Mouse (Mus musculus): ENCODE results near the gene Mybl2. TPM values are rescaled to one million over a fixed set of nuclear protein-coding genes. Genes with fewer than 3 reads are reported as not detected.
"Not testable (repeated sequence)": the region's sequence is repeated elsewhere in the genome, so short reads cannot be mapped to it uniquely, and the experiment has no call there.

Mybl2 gene
- polyA plus RNA-seq (2012; rRNA removed) = 2.5 and 3.2 TPM in 2 replicates

GRCm38 (mm10) chr2:163054335-163054840 is at the start of gene Mybl2:
TSS of gene Mybl2 (plus strand) at chr2:163054687.
- peak; percentile 68 for DNase-seq (ENCODE audit: low spot score)

DNA sequence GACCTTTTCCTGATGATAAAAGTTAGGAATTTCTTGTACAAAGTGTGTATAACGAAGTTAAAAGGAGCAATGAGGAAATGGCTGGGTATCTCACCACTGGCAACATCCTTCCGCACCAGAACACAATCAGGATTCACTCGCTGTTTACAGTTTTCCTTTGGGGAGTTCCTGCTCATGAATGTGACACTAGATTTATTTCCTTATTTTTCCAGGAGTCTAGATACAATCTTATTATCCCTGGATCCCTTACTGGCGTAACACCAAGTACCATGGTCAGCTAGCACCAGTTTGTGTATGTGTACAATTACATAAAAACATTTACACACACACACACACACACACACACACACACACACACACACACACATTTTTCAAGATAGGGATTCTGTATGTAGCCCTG is 47.2 kb upstream of the Mybl2 start:
- no peak for DNase-seq (ENCODE audit: low spot score)

DNA sequence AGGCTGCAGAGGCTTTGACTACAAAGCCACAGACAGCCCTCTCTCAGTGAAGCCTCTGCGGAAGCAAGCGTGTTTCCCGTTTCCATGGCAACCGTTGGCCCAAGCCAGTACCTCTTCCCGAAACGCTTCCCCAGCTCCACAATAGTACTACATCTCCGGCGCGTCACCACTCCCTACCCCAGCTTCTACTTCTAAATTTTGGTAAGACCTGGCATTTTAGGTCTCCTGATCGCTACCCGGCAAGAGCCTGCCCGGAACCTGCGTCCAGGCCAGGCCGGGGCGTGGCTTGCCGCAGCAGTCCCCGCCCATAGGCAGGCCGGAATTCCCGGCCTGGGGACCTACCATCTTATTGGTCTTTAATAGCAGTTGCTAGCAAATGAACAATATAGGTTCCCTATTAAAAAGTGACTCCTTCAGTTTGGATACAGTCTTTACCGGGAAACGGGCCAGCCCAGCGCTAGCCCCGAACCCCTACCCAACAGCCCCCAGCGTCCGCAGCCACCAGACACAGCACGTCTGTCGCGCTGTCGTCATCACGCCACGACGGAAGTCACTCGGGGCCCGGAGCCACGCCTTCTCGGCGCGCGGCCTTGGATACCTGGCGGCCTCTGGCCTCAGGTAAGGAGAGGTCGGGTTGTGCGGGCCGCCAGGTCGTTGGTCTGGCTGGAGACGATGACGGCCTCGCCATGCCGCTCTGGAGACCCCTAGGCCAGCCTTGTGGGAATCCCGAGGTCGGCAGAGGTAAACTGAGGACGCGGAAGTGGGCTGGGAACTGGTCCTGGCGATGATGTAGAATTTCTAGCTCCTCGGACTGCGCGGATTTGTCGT is 37.4 kb upstream of the Mybl2 start, which contains the start of gene Ift52:
TSS of gene Ift52 (plus strand) at position 439 of the 828 bp plus-strand sequence.
- DNase-seq (ENCODE audit: low spot score) = peak; percentile 88

GRCm38 (mm10) chr2:163031289-163031688 is 23.2 kb upstream of the Mybl2 start:
- no peak for DNase-seq (ENCODE audit: low spot score)

DNA sequence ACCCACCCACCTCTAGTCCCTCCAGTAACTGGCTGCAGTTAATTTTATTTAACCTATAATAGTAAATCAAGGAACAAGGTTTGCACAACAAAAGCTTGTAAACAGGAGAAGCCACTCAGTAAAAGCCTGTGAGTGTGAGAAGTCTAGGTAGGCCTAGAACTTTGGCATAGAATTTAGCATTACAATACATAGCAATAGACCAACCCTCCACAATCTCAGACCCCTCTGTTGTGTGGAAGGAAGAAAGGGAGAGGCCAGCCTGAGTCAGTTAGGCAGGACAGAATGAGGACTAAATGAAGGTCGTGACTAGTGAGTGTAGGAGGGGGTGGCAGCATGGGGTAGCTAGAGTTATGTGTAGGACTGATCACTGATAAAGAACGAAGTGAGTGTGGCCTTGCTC is 22.7 kb upstream of the Mybl2 start:
- DNase-seq (ENCODE audit: low spot score) = no peak

DNA sequence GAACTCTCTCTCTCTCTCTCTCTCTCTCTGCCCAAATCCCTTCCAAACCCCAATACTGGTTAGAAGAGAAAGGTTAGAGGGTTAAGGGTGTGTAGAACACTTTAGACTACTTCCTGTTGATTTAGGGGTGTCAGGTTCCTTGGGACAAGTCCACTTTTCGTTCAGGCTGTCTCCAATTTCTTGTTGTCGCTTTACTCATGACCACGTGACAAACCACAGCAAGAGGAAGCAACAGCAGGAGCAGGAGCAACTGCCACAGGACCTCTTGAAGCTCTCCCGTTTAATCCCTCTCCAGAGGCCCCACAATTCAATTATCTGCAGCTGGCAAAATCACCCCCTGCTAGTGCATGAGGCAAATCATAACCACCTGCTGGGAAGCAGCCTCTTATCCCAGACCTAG is 21.9 kb upstream of the Mybl2 start:
- DNase-seq (ENCODE audit: low spot score) = no peak

DNA sequence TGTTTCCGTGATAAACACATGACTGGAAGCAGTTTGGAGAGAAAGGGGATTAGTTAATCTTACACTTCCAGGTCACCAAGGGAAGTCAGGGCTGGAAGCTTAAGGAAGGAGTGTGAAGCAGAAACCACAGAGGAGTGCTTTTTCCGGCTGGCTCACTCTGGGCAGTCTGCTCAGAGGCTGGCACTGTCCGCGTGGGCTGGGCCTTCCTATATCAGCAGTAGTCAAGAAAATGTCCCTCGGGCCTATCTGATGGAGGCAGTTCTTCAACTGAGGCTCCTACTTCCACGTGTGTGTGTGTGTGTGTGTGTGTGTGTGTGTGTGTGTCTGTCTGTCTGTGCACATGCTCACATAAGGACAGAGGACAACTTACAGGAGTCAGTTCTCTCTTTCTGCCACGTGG is 14.5 kb upstream of the Mybl2 start:
- DNase-seq (ENCODE audit: low spot score) = no peak

GRCm38 (mm10) chr2:163048125-163048524 is 6.4 kb upstream of the Mybl2 start:
- peak; percentile 44 for DNase-seq (ENCODE audit: low spot score)

- DNase-seq (ENCODE audit: low spot score) = no peak
Measured at GRCm38 (mm10) chr2:163049116-163049515, 5.4 kb upstream of the Mybl2 start.

DNA sequence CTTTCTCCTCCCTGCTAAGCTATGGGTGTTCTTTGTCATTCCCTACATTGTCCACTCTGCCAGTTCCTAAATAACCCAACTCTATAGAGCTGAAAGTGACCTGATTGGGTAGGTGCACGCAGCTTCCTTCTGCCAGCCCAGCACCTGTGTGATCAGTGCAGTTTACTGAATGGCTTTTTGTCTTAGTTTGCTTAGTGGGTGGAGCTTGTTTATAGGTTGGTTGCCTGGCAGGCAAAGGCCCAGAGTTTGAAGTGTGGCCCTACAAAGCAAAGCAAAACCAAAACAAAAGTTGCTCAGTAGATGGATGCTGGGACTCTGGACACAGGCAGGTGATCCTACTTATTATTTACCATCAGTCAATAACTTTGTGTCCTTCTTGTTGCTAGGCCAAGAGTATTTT is 2.8 kb upstream of the Mybl2 start:
- no peak for DNase-seq (ENCODE audit: low spot score)

- no peak for DNase-seq (ENCODE audit: low spot score)
Measured at GRCm38 (mm10) chr2:163052101-163052500, 2.4 kb upstream of the Mybl2 start.

DNA sequence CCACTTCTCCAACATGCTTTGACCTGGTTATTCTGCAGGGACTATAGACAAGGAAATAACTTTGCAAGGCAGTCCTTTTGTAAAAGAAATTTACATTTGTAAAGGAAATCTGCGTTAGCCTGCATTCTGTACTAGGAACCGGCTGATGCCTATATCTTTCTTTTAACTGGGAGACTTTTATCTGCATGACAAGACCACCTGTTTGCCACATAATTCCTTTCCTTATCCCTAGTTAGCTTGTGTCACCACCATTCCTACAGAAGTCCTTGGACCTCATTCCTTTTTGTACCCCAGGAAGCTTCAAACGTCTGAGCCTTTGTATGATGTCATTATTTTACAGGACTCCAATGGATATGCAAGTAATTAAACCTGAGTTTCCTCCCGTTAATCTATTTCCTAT is 1.7 kb upstream of the Mybl2 start:
- DNase-seq (ENCODE audit: low spot score) = no peak

GRCm38 (mm10) chr2:163054891-163055494 is 506 bp downstream of the Mybl2 start:
- DNase-seq (ENCODE audit: low spot score) = no peak

DNA sequence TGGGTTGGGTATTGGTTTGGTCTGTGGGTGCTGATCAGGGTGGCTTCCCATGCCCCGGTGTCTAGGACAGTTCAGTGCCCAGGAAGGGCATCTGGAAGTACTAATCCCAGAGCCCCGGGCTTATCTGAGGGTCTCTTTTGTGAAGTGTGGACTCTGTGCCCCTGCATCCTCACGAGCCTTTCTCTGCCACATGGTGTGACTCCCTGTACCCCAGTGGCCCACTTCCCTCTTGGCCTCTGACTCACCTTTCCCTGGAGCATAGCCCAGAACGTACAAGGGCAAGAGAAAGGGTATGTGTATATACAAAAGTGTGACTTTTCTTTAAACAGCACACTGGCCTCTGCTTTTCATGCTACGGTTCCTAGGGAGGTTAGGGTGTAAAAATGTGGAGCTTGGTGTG is 1.2 kb downstream of the Mybl2 start:
- no peak for DNase-seq (ENCODE audit: low spot score)

GRCm38 (mm10) chr2:163056584-163056983 is 2.1 kb downstream of the Mybl2 start:
- DNase-seq (ENCODE audit: low spot score) = no peak

DNA sequence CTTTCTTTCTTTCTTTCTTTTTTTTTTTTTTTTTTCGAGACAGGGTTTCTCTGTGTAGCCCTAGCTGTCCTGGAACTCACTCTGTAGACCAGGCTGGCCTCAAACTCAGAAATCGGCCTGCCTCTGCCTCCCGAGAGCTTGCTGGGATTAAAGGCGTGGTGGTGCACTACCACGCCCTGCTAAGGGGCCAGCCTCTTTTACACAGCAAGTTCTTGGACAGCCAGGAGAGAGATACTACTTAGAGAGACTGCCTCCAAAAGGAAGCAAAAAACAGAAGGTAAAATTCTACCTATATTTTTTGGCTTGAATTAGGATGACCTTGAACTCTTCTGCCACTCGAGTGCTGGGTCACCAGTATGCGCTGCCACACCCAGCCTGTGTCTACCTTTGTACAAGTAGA is 4.5 kb downstream of the Mybl2 start:
- DNase-seq (ENCODE audit: low spot score) = not testable (repeated sequence)

GRCm38 (mm10) chr2:163060630-163061029 is 6.1 kb downstream of the Mybl2 start:
- no peak for DNase-seq (ENCODE audit: low spot score)

DNA sequence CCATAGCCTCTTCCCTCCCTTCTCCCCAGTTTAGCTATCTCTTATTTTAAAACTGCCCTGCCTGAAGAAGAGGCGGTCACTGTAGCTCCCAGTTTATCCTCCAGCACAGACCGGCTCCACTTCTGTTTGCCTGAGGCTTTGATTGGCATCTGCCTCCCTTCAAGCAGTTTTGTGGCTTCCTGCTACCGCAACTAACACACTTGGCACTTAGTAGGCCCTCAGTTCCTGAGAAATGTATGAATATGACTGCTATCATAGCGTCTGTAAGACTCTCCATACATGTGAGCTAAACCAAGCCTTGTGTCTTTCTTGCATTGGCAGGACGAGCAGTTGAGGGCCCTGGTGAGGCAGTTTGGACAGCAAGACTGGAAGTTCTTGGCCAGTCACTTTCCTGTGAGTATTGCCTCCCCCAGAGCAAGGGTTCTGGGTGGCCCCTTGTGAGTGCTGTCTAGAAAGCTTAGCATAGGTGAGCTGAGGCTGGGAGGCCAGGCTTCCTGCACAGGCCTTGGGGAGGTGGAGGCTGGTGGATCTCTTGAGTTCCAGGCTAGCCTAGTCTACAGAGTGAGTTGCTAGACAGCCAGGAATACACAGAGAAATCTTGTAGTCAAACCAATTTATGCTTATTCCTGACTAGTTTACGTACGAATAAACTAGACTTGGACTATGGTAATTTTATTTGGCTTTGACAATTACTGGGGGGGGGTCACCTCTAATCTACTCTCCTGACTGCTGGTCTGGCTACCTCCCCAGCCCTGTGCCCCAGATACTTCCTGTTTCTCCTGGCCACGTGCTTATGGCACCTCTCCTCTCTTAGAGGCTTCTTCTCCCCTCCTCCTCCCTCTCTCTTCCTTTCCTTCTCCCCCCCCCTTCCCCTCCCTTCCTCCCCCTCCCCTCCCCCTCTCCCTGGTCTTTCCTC is 7.0 kb downstream of the Mybl2 start:
- DNase-seq (ENCODE audit: low spot score) = no peak

DNA sequence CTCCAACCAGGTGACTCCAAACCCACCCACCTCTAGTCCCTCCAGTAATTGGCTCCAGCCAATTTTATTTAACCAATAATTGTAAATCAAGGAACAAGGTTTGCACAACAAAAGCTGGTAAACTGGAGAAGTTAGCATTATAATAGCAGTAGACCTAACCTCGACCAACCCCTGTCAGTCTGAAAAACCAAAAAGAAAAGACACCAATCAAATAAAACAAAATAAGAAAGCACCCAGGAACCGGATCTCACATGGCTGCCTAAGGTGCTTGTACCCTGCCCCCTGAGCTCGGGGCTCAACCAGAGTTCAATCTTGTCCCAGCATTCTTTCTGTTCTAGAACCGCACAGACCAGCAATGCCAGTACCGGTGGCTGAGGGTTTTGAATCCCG is 7.6 kb downstream of the Mybl2 start:
- DNase-seq (ENCODE audit: low spot score) = no peak

- DNase-seq (ENCODE audit: low spot score) = no peak
Measured at GRCm38 (mm10) chr2:163066326-163066725, 11.8 kb downstream of the Mybl2 start.

DNA sequence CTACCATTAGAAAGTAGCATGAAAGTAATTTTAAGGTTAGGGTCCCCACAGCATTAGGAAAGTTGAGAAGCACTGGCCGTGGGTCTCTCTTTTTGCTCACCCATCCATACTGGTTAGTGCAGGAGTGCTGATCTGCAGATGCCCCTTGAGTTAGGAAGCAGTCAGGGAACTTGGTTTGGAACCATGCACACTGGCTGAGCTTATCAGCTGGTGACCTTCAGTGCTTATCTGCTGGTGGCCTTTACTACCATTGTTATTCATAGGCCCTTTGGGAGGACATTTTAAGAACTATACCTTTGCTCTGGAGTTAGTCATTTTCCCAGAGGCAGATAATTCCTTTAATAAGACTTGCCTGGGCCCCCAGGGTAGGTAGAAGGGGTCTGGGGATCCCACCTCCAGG is 12.7 kb downstream of the Mybl2 start:
- DNase-seq (ENCODE audit: low spot score) = no peak

- no peak for DNase-seq (ENCODE audit: low spot score)
Measured at GRCm38 (mm10) chr2:163070213-163070612, 15.7 kb downstream of the Mybl2 start.
